Mouse (Mus musculus) ES-Bruce4 (cell line): ENCODE measurements at regions not wholly inside any gene's neighbourhood (a gene's known extent, or its start where the extent isn't known, plus 50 kb on each side); places are given as distances from the start of the nearest gene placed in this dataset.

ENCODE experiments used
- CTCF ChIP-seq: IDR thresholded peaks from one replicate; pipeline ENCODE4 v1.8.1; 2011; ENCODE audit warnings: low read depth, low read length
- EP300 ChIP-seq: IDR thresholded peaks from 2 replicates; pipeline ENCODE4 v1.6.1; 2011; ENCODE audit warnings: low read depth, low read length; ENCODE audit not compliant: insufficient read depth
- POLR2A ChIP-seq: IDR thresholded peaks from one replicate; pipeline ENCODE4 v1.8.1; 2011; ENCODE audit warnings: low read length; ENCODE audit not compliant: insufficient read depth

DNA sequence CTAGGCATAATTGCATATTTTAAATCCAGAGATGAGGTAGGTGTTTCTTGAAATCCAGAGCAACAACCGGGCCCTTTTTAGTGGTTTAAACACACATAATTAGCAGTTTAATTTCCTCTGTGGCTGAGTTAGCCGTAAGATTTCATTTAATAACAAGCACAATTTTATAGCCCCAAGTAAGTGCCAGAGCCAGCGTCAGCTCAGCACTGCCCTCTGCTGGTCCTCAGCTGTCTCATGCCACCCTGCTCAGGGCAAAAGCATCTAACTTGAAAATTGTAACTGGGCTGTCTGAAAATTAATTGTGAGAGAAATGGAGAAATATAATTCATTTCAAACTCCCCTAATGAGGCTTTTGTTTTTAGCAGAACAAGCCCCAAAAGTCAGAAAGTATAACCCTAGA lies 437.7 kb upstream of the Tle4 start:
- TF ChIP-seq CTCF (peak; percentile 88), POLR2A (no peak), EP300 (no peak)
